Mouse (Mus musculus) hindbrain, embryonic 10.5 days (tissue): ENCODE measurements around the gene Olfr697. TPM values are rescaled to one million over a fixed set of nuclear protein-coding genes. Genes with fewer than 3 reads are reported as not detected.
"Not testable (repeated sequence)": the region's sequence is repeated elsewhere in the genome, so short reads cannot be mapped to it uniquely, and the experiment has no call there.

Source experiments
- DNase-seq: peaks from one replicate; pipeline ENCODE4 v3.0.0-alpha.2; 2017; ENCODE audit warnings: low spot score
- H3K27ac ChIP-seq: fragments of 300-500 bp; sonication (generic); 2 replicates; pipeline ENCODE4 v1.5.1; 2016; ENCODE audit warnings: mild to moderate bottlenecking, moderate library complexity
- H3K27me3 ChIP-seq: fragments of 300-500 bp; sonication (generic); 2 replicates; pipeline ENCODE4 v1.6.1; 2016; ENCODE audit warnings: mild to moderate bottlenecking; ENCODE audit not compliant: poor library complexity, insufficient read depth, severe bottlenecking
- H3K36me3 ChIP-seq: fragments of 300-500 bp; sonication (generic); 2 replicates; pipeline ENCODE4 v1.6.1; 2016; ENCODE audit warnings: mild to moderate bottlenecking, moderate library complexity
- H3K4me1 ChIP-seq: fragments of 300-500 bp; sonication (generic); replicated peaks from 2 replicates; pipeline ENCODE4 v1.6.1; 2016; ENCODE audit warnings: mild to moderate bottlenecking
- H3K4me3 ChIP-seq: fragments of 300-500 bp; sonication (generic); 2 replicates; pipeline ENCODE4 v1.5.1; 2016; ENCODE audit warnings: mild to moderate bottlenecking, moderate library complexity
- H3K9me3 ChIP-seq: fragments of 300-500 bp; sonication (generic); 2 replicates; pipeline ENCODE4 v1.6.1; 2016; ENCODE audit warnings: mild to moderate bottlenecking, moderate library complexity
- WGBS: fragments of 180-500 bp; shearing (Covaris S2); methylation state at CpG from one replicate; pipeline ENCODE4 v1.1.7; 2016; 5-methylcytosine and 5-hydroxymethylcytosine counted together
- polyA plus RNA-seq: library from polyadenylated mRNA; unstranded; fragments of >200 nt; fragmentation: Nextera tagmentation; extraction: Ambion mirVana; gene quantifications from 2 replicates; pipeline ENCODE4 v1.2.1, GENCODE M21; 2016

Gene Olfr697
- not detected in 2 replicates for polyA plus RNA-seq

DNA sequence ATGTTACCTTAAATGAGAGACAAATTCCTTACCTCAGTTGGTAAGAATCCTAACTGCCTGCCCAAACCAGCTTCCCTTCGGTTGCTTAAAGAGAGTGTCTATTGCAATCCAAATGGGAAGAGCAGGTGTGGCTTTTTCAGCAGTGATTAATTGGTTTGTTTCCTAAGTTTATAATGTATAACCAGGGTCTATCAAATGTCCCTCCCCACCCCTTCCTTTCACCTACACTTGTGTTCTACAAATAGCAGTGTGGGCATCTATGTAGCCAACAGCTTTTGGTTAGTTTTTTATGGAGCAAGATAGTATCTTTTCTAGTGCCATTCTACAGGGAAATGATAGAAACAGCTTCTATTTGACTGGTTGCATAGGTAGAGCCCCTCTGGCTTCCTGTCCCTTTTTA, at the start of gene Olfr697:
Olfr697 (minus strand) TSS at position 101 of the 400 bp plus-strand sequence.
- H3K9me3 ChIP-seq = no peaks in the 10 kb centered on the region
- WGBS = 84% methylated on average over 1 of the region's 1 CpGs
- no peaks in the 10 kb centered on the region for H3K4me1 ChIP-seq
- no peak within 1 kb of the TSS for H3K4me3 ChIP-seq
- no peaks in the 10 kb centered on the region for H3K36me3 ChIP-seq
- H3K27me3 ChIP-seq = no peaks in the 10 kb centered on the region
- no peak within 1 kb of the TSS for H3K27ac ChIP-seq
- DNase-seq = no peak

DNA sequence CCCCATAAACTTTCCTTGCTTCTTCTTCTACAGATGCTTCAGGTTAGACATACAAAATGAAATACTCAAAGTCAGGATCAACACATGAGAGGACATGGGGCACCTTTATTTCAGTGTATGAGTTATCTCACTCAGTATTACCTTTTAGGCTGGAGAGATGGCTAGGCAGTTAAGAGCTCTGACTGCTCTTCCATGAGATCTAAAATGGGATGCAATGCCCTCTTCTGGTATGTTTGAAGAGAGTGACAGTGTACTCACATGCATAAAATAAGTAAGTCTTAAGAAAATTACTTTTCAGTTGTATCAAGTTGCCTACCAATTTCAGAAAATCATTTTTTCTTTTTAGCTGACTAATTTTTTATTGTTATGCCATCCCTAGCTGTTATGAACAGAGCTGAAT, 46.1 kb upstream of the Olfr697 start:
- H3K27ac ChIP-seq = no peak overlapping the region
- no peaks in the 10 kb centered on the region for H3K4me1 ChIP-seq
- no peak for DNase-seq
- H3K36me3 ChIP-seq = no peaks in the 10 kb centered on the region
- no peaks in the 10 kb centered on the region for H3K9me3 ChIP-seq
- H3K27me3 ChIP-seq = no peaks in the 10 kb centered on the region
- H3K4me3 ChIP-seq = no peak overlapping the region

DNA sequence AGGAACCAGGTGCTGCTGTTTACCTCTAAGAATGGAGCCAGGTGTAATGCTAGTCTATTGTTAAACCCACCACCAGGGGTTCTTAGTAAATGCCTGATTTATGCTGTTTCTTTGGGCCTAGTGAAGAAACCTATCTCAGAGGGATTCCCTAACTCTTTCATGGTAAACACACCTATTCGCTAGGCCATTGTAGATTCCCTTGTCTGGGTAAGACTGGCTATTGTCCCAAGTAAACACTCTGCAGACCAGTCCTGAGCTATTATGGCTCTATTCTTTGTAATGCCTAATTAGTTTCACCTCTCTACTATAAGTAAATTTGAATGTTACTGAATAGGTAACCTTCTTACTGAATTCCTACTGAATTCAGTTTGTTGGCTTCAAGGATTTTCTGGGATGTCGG, 18.8 kb upstream of the Olfr697 start:
- H3K36me3 ChIP-seq, DNase-seq, H3K27me3 ChIP-seq, H3K4me1 ChIP-seq, H3K27ac ChIP-seq, H3K4me3 ChIP-seq, H3K9me3 ChIP-seq: not testable (repeated sequence)
- WGBS = 96% methylated on average over 2 of the region's 2 CpGs

DNA sequence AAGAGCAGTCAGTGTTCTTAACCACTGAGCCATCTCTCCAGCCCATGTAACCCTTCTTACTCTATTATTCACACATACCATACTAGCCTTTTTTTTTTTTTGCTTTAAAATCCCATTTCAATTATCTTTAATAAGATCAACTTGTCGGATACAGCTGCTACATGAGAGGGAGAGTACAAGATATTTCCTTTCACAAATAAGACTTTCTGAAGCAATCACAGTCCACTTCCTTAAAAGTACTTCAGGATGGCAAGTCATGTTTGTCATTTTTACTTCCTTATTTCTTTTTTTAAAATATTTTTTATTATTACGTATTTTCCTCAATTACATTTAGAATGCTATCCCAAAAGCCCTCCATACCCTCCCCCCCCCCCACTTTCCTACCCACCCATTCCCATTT, 16.6 kb upstream of the Olfr697 start:
- Histone ChIP-seq H3K36me3 (no peaks in the 10 kb centered on the region), H3K4me1 (no peaks in the 10 kb centered on the region), H3K27ac (no peak overlapping the region), H3K9me3 (no peaks in the 10 kb centered on the region), H3K4me3 (no peak overlapping the region), H3K27me3 (no peaks in the 10 kb centered on the region)
- WGBS = 87% methylated on average over 2 of the region's 2 CpGs
- DNase-seq = no peak

DNA sequence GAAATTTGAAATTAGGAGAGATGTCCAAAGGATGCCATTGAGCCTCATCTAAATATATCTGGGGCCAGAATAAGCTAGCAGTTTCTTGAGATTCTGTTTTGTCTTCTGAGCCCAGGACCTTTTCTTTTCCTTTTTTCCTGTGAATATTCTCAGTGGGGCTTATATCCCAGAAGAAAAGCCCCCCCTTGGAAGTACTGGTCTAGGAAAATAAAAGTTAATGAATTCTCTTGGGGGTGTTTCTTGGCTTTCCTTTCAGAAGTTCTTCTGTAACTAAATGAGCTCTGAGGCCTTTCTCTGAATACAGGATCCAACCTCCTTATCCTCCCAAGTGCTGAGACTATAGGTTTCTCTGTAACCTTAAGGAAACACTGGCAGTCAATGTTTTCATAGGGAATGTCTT, 13.1 kb upstream of the Olfr697 start, which contains the start of gene Olfr698:
Olfr698 (minus strand) TSS at position 101 of the 400 bp plus-strand sequence.
- Histone ChIP-seq H3K4me1 (no peaks in the 10 kb centered on the region), H3K27ac (no peak within 1 kb of the TSS), H3K36me3 (no peaks in the 10 kb centered on the region), H3K9me3 (no peaks in the 10 kb centered on the region), H3K4me3 (no peak within 1 kb of the TSS), H3K27me3 (no peaks in the 10 kb centered on the region)
- no peak for DNase-seq

DNA sequence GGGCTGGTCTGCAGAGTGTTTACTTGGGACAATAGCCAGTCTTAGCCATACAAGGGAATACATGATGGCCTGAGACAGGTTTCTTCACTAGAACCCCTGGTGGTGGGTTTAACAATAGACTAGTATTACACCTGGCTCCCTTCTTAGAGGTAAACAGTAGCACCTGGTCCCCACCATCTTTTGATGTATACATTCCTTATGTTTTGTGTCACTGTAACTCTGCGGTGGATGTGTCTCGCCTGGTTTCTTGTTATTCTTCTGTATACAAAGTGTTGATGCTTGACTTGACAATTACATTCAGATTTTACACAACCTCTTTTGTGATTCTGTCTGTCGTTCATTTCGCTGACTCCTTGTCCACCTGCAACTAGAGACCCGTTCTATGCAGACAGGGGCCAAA, 3.6 kb upstream of the Olfr697 start:
- no peaks in the 10 kb centered on the region for H3K36me3 ChIP-seq
- no peaks in the 10 kb centered on the region for H3K9me3 ChIP-seq
- H3K27ac ChIP-seq = no peak overlapping the region
- no peaks in the 10 kb centered on the region for H3K27me3 ChIP-seq
- no peak overlapping the region for H3K4me3 ChIP-seq
- no peak for DNase-seq
- 90% methylated on average over 5 of the region's 5 CpGs for WGBS
- no peaks in the 10 kb centered on the region for H3K4me1 ChIP-seq

DNA sequence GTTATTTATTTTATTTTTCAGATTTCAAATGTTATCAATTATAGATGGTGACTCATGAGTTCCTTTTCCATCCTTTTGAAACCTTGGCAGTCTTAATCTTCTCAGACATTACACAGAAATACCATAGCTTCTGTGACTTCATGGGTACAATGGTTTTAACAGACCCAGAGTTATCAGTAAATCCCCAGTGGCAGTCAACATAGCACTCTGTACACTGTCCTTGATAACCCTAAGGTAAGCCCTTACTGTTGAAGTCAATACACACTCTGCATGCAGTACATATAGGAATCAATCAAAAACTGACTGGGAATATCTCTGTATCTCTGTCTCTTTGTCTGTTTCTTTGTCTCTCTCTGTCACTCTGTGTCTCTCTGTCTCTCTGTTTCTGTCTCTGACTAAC, 5.2 kb downstream of the Olfr697 start:
- H3K36me3 ChIP-seq = no peaks in the 10 kb centered on the region
- no peak for DNase-seq
- no peak overlapping the region for H3K4me3 ChIP-seq
- no peaks in the 10 kb centered on the region for H3K9me3 ChIP-seq
- no peaks in the 10 kb centered on the region for H3K27me3 ChIP-seq
- H3K4me1 ChIP-seq = no peaks in the 10 kb centered on the region
- no peak overlapping the region for H3K27ac ChIP-seq

DNA sequence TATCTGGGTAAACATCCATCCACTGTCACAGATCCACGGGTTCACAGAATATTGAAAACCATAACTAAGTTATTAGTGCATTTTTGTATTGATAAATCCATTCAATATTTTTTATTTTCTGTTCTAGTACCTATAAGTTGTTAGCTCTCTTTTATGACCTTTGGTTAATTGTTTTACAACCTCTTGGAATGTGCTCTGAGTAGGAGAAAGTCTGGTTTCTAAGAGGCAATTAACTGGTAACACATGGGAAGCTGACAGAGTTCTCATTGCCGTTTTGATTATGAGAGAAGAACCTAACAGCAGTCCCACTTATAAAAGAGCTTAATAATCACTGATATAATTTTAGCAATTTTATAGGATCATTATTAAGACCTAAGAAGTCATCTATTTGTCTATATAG, 8.5 kb downstream of the Olfr697 start:
- Histone ChIP-seq H3K27me3 (no peaks in the 10 kb centered on the region), H3K4me3 (no peak overlapping the region), H3K36me3 (no peaks in the 10 kb centered on the region), H3K4me1 (no peaks in the 10 kb centered on the region), H3K9me3 (no peaks in the 10 kb centered on the region), H3K27ac (no peak overlapping the region)
- 79% methylated on average over 2 of the region's 2 CpGs for WGBS
- DNase-seq = no peak

DNA sequence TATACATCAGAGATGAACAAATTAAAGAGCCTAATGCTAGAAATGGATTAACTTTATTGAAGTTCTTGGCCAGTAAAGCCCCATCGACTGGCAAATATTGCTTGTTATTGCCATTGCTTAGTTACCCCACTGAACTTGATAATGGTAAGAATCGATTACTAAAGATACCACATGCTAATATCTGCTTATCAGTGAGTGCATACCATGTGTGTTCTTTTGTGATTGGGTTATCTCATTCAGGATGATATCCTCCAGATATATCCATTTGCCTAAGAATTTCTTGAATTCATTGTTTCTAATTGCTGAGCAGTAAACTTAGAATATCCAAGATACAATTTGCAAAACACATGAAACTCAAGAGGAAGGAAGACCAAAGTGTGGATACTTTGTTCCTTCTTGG, 16.6 kb downstream of the Olfr697 start:
- not testable (repeated sequence) for H3K4me1 ChIP-seq, DNase-seq, H3K36me3 ChIP-seq, H3K9me3 ChIP-seq, H3K27ac ChIP-seq, H3K27me3 ChIP-seq, H3K4me3 ChIP-seq
- WGBS = 85% methylated on average over 2 of the region's 2 CpGs

DNA sequence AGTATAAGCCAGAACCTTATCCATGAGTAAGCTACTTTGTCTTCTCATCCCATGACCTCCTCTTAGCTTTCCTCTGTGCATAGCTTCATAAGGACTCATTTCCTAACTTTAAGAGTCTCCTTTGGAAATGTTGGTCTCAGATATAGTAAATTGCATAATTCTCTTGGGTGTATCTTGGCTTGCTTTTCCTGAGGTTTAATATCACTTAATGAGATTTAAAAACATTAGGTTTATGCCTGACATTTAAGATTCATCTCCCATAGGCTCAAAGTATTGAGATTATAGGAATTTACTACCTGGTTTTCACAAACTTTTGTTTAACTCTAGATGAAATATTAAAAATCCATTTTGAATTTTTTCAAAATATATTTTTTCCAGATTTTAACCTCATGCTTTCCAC, 25.9 kb downstream of the Olfr697 start, which contains the start of gene Olfr695:
Olfr695 (minus strand) TSS at position 101 of the 400 bp plus-strand sequence.
- Histone ChIP-seq H3K36me3 (no peaks in the 10 kb centered on the region), H3K4me1 (no peaks in the 10 kb centered on the region), H3K27ac (no peak within 1 kb of the TSS), H3K27me3 (no peaks in the 10 kb centered on the region), H3K9me3 (no peaks in the 10 kb centered on the region), H3K4me3 (no peak within 1 kb of the TSS)
- no peak for DNase-seq

DNA sequence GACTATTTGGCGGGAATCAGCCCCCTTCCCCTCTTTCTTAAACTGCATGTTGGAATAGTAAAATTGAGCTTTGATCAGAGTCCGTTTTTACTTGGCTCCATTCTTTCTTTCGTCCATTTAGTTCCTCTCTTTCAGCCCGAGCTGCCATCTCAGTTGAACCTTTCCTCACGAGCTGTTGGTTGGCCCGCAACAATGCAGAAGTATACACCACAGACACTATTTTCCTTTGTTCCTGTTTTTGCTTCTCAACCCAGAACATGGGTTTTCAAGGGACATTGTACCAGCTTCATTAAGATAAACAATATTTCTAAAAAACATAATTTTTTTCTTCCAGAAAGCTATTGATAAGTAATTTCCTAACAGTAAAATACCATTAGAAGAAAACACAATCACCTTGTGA, 30.8 kb downstream of the Olfr697 start:
- no peak overlapping the region for H3K4me3 ChIP-seq
- WGBS = 88% methylated on average over 6 of the region's 6 CpGs
- no peaks in the 10 kb centered on the region for H3K27me3 ChIP-seq
- no peak for DNase-seq
- H3K9me3 ChIP-seq = no peaks in the 10 kb centered on the region
- H3K36me3 ChIP-seq = no peaks in the 10 kb centered on the region
- no peak overlapping the region for H3K27ac ChIP-seq
- no peaks in the 10 kb centered on the region for H3K4me1 ChIP-seq

DNA sequence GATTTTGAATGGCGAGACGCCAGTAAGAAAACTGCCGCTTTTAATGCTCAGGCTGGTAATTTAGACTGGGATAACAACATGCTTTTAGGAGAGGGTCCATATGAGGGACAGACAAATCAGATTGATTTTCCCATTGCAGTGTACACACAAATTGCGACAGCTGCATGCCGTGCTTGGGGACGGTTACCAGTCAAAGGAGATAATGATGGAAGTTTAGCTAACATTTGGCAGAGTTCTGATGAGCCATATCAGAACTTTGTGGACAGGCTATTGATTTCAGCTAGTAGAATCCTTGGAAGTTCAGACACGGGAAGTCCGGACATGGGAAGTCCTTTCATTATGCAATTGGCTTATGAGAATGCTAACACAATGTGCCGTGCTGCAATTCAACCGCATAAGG, 34.5 kb downstream of the Olfr697 start:
- not testable (repeated sequence) for H3K9me3 ChIP-seq, H3K27me3 ChIP-seq, H3K4me3 ChIP-seq, H3K27ac ChIP-seq, H3K4me1 ChIP-seq, DNase-seq, H3K36me3 ChIP-seq
- WGBS = 90% methylated on average over 10 of the region's 10 CpGs

DNA sequence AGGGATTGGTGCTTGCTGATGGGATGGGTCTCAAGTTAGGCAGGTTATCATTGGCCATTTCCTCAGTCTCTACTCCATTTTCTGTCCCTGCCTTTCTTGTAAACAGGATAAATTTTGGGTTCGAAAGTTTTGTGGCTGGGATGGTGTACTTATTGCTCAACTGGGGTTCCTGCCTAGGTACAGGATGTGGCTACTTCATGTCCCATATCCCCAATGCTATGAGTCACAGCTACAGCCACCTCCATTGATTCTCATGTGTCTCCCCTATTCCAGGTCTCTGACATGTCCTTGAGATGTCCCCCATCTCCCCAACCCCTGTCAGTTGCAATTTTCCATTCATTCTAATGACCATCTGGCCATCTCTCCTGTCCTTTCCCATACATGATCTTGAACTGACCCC, 45.4 kb downstream of the Olfr697 start:
- H3K4me3 ChIP-seq = no peak overlapping the region
- no peaks in the 10 kb centered on the region for H3K4me1 ChIP-seq
- no peak overlapping the region for H3K27ac ChIP-seq
- peaks cover 11% of the 10 kb centered on the region; the same call in 1 of the 2 replicates for H3K9me3 ChIP-seq
- no peaks in the 10 kb centered on the region for H3K36me3 ChIP-seq
- 76% methylated on average over 1 of the region's 1 CpGs for WGBS
- no peaks in the 10 kb centered on the region for H3K27me3 ChIP-seq
- no peak for DNase-seq

DNA sequence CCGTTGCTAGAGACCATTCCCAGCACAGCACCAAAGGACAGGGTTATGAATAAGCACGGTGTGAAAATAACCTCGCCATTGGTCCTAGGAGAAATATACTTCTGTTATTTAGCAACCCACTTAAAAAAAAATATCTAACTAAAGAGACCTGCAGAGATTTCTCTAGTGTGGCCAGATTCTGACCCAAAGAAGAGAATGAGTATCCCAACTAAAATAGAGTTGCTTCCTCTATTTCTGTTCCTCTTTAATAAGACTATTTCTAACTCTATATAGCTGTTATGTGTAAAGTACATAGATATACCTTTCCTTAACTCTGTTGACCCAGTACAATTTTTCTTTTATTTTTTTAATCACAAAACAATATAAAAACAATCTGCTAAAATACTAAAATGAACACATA, 49.3 kb downstream of the Olfr697 start:
- Histone ChIP-seq H3K9me3 (no peaks in the 10 kb centered on the region), H3K36me3 (no peaks in the 10 kb centered on the region), H3K4me1 (no peaks in the 10 kb centered on the region), H3K27ac (no peak overlapping the region), H3K4me3 (no peak overlapping the region), H3K27me3 (no peaks in the 10 kb centered on the region)
- DNase-seq = no peak
- WGBS = 82% methylated on average over 3 of the region's 3 CpGs
